Mouse (Mus musculus): ENCODE results near the gene Gm21985. TPM values are rescaled to one million over a fixed set of nuclear protein-coding genes. Genes with fewer than 3 reads are reported as not detected.

Gene Gm21985
- polyA plus RNA-seq, 1 experiment: not detected

DNA sequence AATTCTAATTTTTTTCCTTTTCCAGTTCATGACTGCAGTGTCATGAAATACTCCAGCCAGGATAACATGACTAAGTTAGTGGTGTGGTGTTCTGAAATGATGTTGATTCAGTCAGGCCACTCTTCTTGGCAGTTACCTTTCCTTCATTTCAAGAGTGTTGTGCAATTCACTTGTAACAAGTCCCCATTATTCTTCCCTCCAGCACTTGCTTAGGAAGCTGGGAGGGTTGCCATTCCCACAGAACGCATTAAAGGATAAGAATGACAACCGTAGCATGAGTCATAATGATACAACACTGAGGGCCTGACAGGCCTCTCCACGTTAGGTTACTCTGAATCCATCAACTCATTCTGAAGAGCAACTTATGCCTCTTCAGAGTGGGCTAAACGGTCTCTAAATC, 107.0 kb downstream of the Gm21985 start:
- TF ChIP-seq CTCF (IDR thresholded peaks at IDR 0.05; ENCODE audit: borderline replicate concordance, extremely low read depth, insufficient read depth, insufficient read length) (no peak), POLR2A (IDR thresholded peaks at IDR 0.05; ENCODE audit: borderline replicate concordance, extremely low read depth, insufficient read depth, insufficient read length, poor library complexity, severe bottlenecking) (no peak)
- DNase-seq (ENCODE audit: low read depth): peak; percentile 7

- no peak for DNase-seq (ENCODE audit: low read depth)
- TF ChIP-seq POLR2A (IDR thresholded peaks at IDR 0.05; ENCODE audit: borderline replicate concordance, extremely low read depth, insufficient read depth, insufficient read length, poor library complexity, severe bottlenecking): no peak
- no peak for TF ChIP-seq CTCF (IDR thresholded peaks at IDR 0.05; ENCODE audit: borderline replicate concordance, extremely low read depth, insufficient read depth, insufficient read length)
Measured at GRCm38 (mm10) chr2:112374610-112375009, 108.5 kb downstream of the Gm21985 start.

DNA sequence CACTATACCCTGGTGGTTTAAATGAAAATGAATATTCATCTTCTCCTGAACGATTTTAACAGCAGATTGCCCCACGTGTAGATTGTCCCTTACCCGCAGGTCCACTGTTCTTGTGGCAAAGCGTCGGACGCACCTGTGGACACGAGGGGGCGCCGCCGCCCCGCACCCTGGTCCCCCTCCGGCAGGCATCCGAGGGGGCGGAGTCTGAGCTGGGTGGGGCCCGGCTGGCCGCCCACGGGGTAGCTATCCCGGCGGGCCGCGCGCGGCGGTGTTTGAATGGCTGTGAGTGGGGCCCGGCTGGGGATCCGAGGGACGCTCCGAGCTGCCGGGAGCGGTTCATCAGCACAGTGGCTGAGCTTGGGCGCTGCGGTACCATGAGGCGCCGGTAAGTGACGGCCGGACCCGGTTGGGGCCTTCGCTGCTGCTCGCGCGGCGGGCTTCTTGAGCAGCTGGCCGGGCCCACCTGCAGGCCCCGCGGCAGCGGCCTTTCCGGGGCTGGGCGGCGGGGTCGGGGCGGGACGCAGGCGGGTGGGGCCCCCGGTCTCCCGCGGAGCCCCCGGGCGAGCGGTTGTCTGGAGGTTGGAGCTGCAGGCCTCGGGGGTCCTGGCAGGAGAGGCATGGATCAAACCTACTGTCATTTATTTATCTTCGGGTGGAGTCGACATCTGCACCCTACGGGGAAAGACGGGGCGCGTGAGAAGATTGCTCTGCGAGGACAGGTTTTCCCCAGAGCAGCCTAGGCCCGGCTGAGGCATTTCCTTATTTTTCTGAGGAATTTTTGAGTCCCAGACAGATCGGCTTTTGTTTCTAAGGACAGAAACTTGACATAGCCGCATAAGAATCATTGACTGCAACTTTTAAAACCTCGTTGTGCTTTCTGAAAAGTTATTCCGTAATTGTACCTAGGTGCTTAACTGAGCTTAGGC, 113.1 kb downstream of the Gm21985 start, which contains the start of gene Katnbl1:
Gene Katnbl1 (plus strand): TSS at position 239 of the 926 bp plus-strand sequence.
- peak; percentile 82 for TF ChIP-seq CTCF (IDR thresholded peaks at IDR 0.05; ENCODE audit: borderline replicate concordance, extremely low read depth, insufficient read depth, insufficient read length)
- peak; percentile 69 for TF ChIP-seq POLR2A (IDR thresholded peaks at IDR 0.05; ENCODE audit: borderline replicate concordance, extremely low read depth, insufficient read depth, insufficient read length, poor library complexity, severe bottlenecking)
- peak; percentile 96 for DNase-seq (ENCODE audit: low read depth)

- no peak for TF ChIP-seq CTCF (IDR thresholded peaks at IDR 0.05; ENCODE audit: borderline replicate concordance, extremely low read depth, insufficient read depth, insufficient read length)
- TF ChIP-seq POLR2A (IDR thresholded peaks at IDR 0.05; ENCODE audit: borderline replicate concordance, extremely low read depth, insufficient read depth, insufficient read length, poor library complexity, severe bottlenecking): no peak
- DNase-seq (ENCODE audit: low read depth): no peak
Measured at GRCm38 (mm10) chr2:112380131-112380530, 114.0 kb downstream of the Gm21985 start.

DNA sequence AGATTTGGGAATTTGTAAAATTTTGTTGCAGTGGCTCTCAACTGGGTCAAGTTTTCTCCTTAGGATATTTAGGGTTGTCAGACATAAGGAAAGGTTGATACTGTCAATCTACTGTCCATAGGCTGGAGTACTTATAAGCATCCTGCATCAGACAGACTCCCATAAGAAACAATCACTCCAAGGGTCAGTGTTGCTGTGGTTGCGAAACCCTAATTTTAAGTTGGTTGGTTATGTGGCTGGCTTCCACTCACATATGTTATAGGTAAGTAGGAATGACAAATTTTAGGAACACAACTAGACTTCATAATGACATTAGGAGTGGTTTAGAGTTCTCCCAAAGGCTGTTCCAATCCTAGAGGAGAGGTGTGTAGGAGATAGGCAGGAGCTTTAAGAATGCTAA, 115.1 kb downstream of the Gm21985 start:
- no peak for DNase-seq (ENCODE audit: low read depth)
- TF ChIP-seq POLR2A (IDR thresholded peaks at IDR 0.05; ENCODE audit: borderline replicate concordance, extremely low read depth, insufficient read depth, insufficient read length, poor library complexity, severe bottlenecking): no peak
- TF ChIP-seq CTCF (IDR thresholded peaks at IDR 0.05; ENCODE audit: borderline replicate concordance, extremely low read depth, insufficient read depth, insufficient read length): no peak

DNA sequence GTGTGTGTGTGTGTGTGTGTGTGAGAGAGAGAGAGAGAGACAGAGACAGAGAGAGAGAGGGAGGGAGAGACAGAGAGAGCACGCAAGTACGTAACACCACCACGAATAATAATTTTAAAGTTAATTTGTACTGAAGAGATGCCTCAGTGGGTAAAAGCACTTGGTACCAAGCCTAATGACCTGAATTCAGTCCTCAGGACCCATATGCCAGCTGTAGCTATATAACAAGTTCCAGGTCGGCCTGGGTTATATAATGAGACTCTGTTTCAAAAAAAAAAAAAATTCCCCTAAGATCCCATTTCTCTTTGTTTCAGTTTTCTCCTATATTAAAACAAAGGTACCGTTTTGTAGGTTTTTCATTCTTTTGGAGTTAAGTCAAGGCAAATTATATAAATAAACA, 124.7 kb downstream of the Gm21985 start:
- DNase-seq (ENCODE audit: low read depth): no peak
- TF ChIP-seq POLR2A (IDR thresholded peaks at IDR 0.05; ENCODE audit: borderline replicate concordance, extremely low read depth, insufficient read depth, insufficient read length, poor library complexity, severe bottlenecking): no peak
- no peak for TF ChIP-seq CTCF (IDR thresholded peaks at IDR 0.05; ENCODE audit: borderline replicate concordance, extremely low read depth, insufficient read depth, insufficient read length)

DNA sequence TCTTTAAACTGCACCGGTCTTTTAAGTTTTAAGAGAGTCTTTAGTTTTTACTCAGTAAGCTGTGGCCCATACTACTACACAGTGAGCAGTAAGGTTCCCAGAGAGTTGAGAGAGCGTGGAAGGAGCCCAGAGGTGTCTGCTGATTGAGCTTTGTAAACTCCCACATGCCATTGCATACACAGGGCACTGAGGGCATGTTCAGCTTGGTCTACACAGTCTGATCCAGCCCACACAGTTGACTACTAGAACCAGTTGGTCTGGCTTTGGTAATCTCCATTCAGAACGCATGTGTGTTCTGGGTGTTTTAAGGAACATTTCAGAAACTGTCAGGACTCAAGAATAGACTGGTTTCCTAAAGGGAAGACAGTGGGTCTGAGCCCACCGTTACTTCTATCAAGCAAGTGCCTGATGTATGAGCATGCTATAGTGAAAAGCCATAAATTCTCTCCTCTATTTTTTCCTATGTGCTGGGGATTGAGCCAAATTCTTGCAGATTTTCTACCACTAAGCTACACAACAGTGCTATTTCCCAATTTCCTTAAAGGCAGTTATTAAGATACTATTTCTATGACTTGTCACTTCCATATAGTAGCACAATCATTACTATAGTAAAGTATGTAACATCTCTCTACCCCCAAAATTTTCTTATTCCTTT, 125.4 kb downstream of the Gm21985 start:
- TF ChIP-seq CTCF (IDR thresholded peaks at IDR 0.05; ENCODE audit: borderline replicate concordance, extremely low read depth, insufficient read depth, insufficient read length): no peak
- no peak for TF ChIP-seq POLR2A (IDR thresholded peaks at IDR 0.05; ENCODE audit: borderline replicate concordance, extremely low read depth, insufficient read depth, insufficient read length, poor library complexity, severe bottlenecking)
- DNase-seq (ENCODE audit: low read depth): no peak

GRCm38 (mm10) chr2:112392689-112393088, 126.6 kb downstream of the Gm21985 start:
- DNase-seq (ENCODE audit: low read depth): no peak
- TF ChIP-seq CTCF (IDR thresholded peaks at IDR 0.05; ENCODE audit: borderline replicate concordance, extremely low read depth, insufficient read depth, insufficient read length): no peak
- TF ChIP-seq POLR2A (IDR thresholded peaks at IDR 0.05; ENCODE audit: borderline replicate concordance, extremely low read depth, insufficient read depth, insufficient read length, poor library complexity, severe bottlenecking): no peak

- no peak for TF ChIP-seq POLR2A (IDR thresholded peaks at IDR 0.05; ENCODE audit: borderline replicate concordance, extremely low read depth, insufficient read depth, insufficient read length, poor library complexity, severe bottlenecking)
- TF ChIP-seq CTCF (IDR thresholded peaks at IDR 0.05; ENCODE audit: borderline replicate concordance, extremely low read depth, insufficient read depth, insufficient read length): no peak
- no peak for DNase-seq (ENCODE audit: low read depth)
Measured at GRCm38 (mm10) chr2:112393958-112394357, 127.8 kb downstream of the Gm21985 start.

DNA sequence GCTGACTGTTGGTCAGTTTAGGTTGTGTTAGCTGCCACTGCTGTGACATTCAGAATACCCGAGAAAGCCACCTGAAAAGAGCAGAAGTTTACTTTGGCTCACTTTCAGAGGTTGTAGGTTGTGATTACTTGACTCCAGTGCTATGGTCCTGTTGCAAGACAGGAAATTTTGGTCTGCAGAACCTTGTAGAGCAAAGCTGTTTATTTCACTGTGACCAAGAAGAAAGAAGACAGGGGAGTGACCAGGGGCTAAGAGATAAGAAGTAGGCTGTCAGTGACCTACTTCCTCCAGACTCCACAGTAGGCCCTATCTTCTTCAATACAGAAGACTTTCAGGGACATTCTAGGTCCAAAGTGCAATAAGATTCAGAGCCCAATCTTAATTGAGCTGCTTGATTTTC, 130.5 kb downstream of the Gm21985 start:
- no peak for DNase-seq (ENCODE audit: low read depth)
- no peak for TF ChIP-seq CTCF (IDR thresholded peaks at IDR 0.05; ENCODE audit: borderline replicate concordance, extremely low read depth, insufficient read depth, insufficient read length)
- no peak for TF ChIP-seq POLR2A (IDR thresholded peaks at IDR 0.05; ENCODE audit: borderline replicate concordance, extremely low read depth, insufficient read depth, insufficient read length, poor library complexity, severe bottlenecking)

DNA sequence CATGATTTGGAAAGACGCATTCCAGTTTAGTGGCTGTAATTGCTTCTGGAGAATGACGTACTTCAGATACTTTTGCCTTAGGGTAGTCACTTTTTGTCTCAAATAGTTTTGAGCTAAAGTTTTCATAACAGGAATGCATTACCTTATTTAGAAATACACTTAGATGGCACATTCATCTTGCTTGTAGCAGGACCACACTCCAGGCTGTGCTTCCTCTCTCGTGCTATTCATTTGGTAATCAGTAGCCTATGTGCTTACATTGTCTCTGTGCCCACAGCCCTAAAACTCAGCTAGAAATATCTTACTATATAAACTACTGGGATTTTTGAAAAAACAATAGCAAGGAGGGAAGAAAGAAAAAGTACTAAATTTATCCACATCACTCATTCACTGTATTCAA, 140.9 kb downstream of the Gm21985 start:
- no peak for DNase-seq (ENCODE audit: low read depth)
- TF ChIP-seq POLR2A (IDR thresholded peaks at IDR 0.05; ENCODE audit: borderline replicate concordance, extremely low read depth, insufficient read depth, insufficient read length, poor library complexity, severe bottlenecking): no peak
- no peak for TF ChIP-seq CTCF (IDR thresholded peaks at IDR 0.05; ENCODE audit: borderline replicate concordance, extremely low read depth, insufficient read depth, insufficient read length)

Data from brain, embryonic 14.5 days (tissue).